Mouse (Mus musculus) liver, embryonic 14.5 days (tissue): ENCODE data around the gene 9930104L06Rik. TPM values are rescaled to one million over a fixed set of nuclear protein-coding genes. Genes with fewer than 3 reads are reported as not detected.
A peak's percentile ranks its signal among the peaks of the same experiment; 100 is the strongest.

Experiments
- ATAC-seq: fragments of 200-750 bp; cut with Nextera tagmentation; 2 replicates; pipeline ENCODE4 v1.8.0; 2017; ENCODE audit warnings: moderate number of reproducible peaks, mild to moderate bottlenecking, moderate library complexity; ENCODE audit not compliant: insufficient read depth
- DNase-seq, 3 experiments: peaks; one replicate each; pipeline ENCODE4 v3.0.0-alpha.2; 2012 to 2013; ENCODE audit warnings: low read depth in 3 of 3, low spot score in 3 of 3
- H3K27ac ChIP-seq: fragments of 300-500 bp; sonication (generic); 2 replicates; pipeline ENCODE4 v1.5.1; 2014; ENCODE audit warnings: moderate library complexity, mild to moderate bottlenecking, control low read depth, inconsistent platforms
- H3K27me3 ChIP-seq: fragments of 300-500 bp; sonication (generic); 2 replicates; pipeline ENCODE4 v1.6.1; 2014; ENCODE audit warnings: mild to moderate bottlenecking, low read length, moderate library complexity; ENCODE audit not compliant: control insufficient read depth, insufficient read depth
- H3K36me3 ChIP-seq: fragments of 300-500 bp; sonication (generic); replicated peaks from 2 replicates; pipeline ENCODE4 v1.6.1; 2014; ENCODE audit warnings: low read depth; ENCODE audit not compliant: control insufficient read depth, insufficient read depth
- H3K4me1 ChIP-seq, 2 experiments: fragments of 200-500 bp in 1 of 2; fragments of 300-500 bp in 1 of 2; sonication (generic) in 1 of 2; replicated peaks; 2 replicates each; pipeline ENCODE4 v1.6.1; 2012 to 2014; ENCODE audit warnings: antibody characterized with exemption in 1 of 2, inconsistent platforms in 1 of 2, low read length in 1 of 2; ENCODE audit not compliant: control insufficient read depth in 2 of 2, insufficient read depth in 2 of 2
- H3K4me2 ChIP-seq: fragments of 300-500 bp; sonication (generic); 2 replicates; pipeline ENCODE4 v1.6.1; 2014; ENCODE audit warnings: low read depth, mild to moderate bottlenecking, control low read depth, moderate library complexity
- H3K4me3 ChIP-seq, 2 experiments: fragments of 200-500 bp in 1 of 2; fragments of 300-500 bp in 1 of 2; sonication (generic) in 1 of 2; 2 replicates each; pipeline ENCODE4 v1.5.1; 2012 to 2014; ENCODE audit warnings: low read depth in 2 of 2, low read length in 2 of 2, mild to moderate bottlenecking in 2 of 2, control low read depth in 1 of 2, inconsistent platforms in 1 of 2, moderate library complexity in 1 of 2; ENCODE audit not compliant: insufficient read depth in 1 of 2
- H3K9ac ChIP-seq: fragments of 300-500 bp; sonication (generic); replicated peaks from 2 replicates; pipeline ENCODE4 v1.6.1; 2014; ENCODE audit warnings: mild to moderate bottlenecking, control low read depth, moderate library complexity
- H3K9me3 ChIP-seq: fragments of 300-500 bp; sonication (generic); 2 replicates; pipeline ENCODE4 v1.6.1; 2016; ENCODE audit warnings: low read length, mixed read lengths; ENCODE audit not compliant: control insufficient read depth
- CTCF ChIP-seq: IDR thresholded peaks from 2 replicates; pipeline ENCODE4 v1.5.1; 2016; ENCODE audit warnings: antibody characterized with exemption, low read depth, control low read depth
- EP300 ChIP-seq: IDR thresholded peaks from 2 replicates; pipeline ENCODE4 v1.6.1; 2016; ENCODE audit warnings: antibody characterized with exemption, low read depth
- WGBS: fragments of 180-500 bp; shearing (Covaris S2); extraction: QIAGEN DNeasy Blood & Tissue Kit; methylation state at CpG from one replicate; pipeline ENCODE4 v1.1.7; 2014; ENCODE audit not compliant: insufficient replicate concordance; 5-methylcytosine and 5-hydroxymethylcytosine counted together
- polyA plus RNA-seq, 2 experiments: library from polyadenylated mRNA; depleted of rRNA in 1 of 2; stranded (reverse) in 1 of 2; unstranded in 1 of 2; fragments of >200 nt; fragmentation: Nextera tagmentation in 1 of 2; extraction: Ambion mirVana in 1 of 2; gene quantifications; 2 replicates each; pipeline versions ENCODE4 v1.2.1 to v1.2.3; 2012 to 2014

Gene 9930104L06Rik
- polyA plus RNA-seq, 2 experiments, result 0.94 to 5.8 TPM

DNA sequence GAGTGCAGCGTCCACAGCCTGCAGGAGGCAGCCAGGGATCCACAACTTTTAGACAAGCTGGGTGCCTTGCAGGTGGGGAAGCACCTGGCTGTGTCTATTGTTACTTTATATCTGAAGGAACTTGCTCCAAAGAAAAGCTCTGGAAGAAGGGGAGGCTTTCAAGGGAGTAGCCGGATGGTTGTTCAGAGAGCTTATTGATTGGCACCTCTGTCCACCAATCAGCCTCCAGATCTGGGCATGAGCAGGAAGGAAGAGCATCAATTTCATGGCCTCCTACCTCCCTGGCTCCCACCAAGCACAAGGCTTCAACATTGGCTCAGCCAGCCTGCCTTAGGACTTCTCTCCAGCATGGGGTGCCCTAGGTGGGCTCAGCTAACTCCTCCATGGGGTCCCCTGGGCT lies 36.4 kb downstream of the 9930104L06Rik start:
- no peak overlapping the region for H3K9ac ChIP-seq
- H3K27ac ChIP-seq, result no peak overlapping the region
- no peaks in the 10 kb centered on the region; the same call in 1 of the 2 replicates for H3K27me3 ChIP-seq
- H3K36me3 ChIP-seq, result no peaks in the 10 kb centered on the region
- no peaks in the 10 kb centered on the region for H3K4me1 ChIP-seq
- H3K9me3 ChIP-seq, result no peaks in the 10 kb centered on the region
- no peak overlapping the region for H3K4me3 ChIP-seq
- H3K4me2 ChIP-seq, result no peak overlapping the region
- ATAC-seq, result no peak
- 37% methylated on average over 2 of the region's 2 CpGs for WGBS
- peak in 1 of 3 experiments; percentile 13 for DNase-seq
- TF ChIP-seq EP300 (no peak), CTCF (no peak)

DNA sequence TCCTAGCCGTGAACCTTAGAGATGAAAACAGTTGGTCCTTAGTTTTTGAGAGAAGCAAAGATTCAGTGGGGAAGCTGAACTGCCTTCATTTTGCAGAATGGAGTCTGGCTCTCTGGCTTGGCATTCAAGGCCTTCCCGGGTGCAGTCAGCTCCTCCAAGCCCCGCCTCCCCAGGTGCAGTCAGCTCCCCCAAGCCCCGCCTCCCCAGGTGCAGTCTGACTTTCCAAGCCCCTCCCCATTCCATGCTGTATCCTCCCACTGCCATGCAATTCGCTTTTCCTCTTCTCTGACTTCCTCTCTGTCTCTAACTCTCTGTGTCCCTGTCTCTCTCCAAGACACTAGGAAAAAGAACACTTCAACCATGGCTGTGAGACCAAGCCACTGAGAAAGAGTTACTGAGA lies 41.4 kb downstream of the 9930104L06Rik start:
- H3K9ac ChIP-seq, result no peak overlapping the region
- H3K27ac ChIP-seq, result no peak overlapping the region
- H3K4me1 ChIP-seq, result no peaks in the 10 kb centered on the region
- peaks cover 3% of the 10 kb centered on the region for H3K27me3 ChIP-seq
- no peak overlapping the region for H3K4me2 ChIP-seq
- no peaks in the 10 kb centered on the region for H3K36me3 ChIP-seq
- no peak for ATAC-seq
- TF ChIP-seq CTCF (no peak), EP300 (no peak)
- DNase-seq, result no peak
- H3K4me3 ChIP-seq, result no peak overlapping the region
- WGBS, result 11% methylated on average over 5 of the region's 5 CpGs
- H3K9me3 ChIP-seq, result no peaks in the 10 kb centered on the region

DNA sequence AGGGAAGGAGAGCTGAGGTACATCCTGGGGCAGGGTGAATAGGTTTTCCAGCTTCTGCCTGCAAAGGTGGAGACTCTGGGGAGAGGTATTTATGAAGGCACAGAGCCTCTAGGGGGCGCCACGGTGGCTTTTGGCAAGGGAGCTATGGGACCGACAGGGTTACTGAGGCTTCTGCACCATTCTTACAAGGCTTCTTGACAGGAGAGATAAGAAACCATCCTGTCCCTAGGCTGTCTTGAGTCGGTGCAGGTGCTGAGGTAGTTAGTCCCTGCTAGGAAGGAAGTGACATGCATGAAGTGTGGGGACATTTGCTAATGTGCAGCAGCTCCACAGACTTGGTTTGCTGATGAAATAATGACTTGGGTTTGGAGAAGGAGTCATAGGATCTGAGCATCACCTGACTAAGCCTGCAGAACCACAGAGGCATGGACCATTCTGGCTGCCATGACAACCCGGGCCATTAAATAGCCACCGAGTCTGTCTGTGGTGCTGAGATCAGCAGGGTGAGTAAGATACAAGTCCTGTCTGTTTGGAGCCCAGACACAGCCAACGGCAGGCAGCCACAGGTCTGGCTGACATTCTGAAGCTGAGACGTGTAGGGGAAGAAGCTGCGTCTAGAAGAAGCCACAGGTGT lies 47.2 kb downstream of the 9930104L06Rik start:
- no peak overlapping the region for H3K4me2 ChIP-seq
- DNase-seq (peak in 2 of 3 experiments; percentile 11 to 22), ATAC-seq (no peak)
- H3K4me1 ChIP-seq, result no peaks in the 10 kb centered on the region
- TF ChIP-seq EP300, result no peak
- TF ChIP-seq CTCF, result peak; percentile 57
- no peak overlapping the region for H3K27ac ChIP-seq
- whole genome bisulfite sequencing, result 17% methylated on average over 9 of the region's 9 CpGs
- H3K9me3 ChIP-seq, result no peaks in the 10 kb centered on the region
- H3K9ac ChIP-seq, result no peak overlapping the region
- H3K4me3 ChIP-seq, result no peak overlapping the region
- no peaks in the 10 kb centered on the region for H3K36me3 ChIP-seq
- peaks cover 61% of the 10 kb centered on the region for H3K27me3 ChIP-seq

DNA sequence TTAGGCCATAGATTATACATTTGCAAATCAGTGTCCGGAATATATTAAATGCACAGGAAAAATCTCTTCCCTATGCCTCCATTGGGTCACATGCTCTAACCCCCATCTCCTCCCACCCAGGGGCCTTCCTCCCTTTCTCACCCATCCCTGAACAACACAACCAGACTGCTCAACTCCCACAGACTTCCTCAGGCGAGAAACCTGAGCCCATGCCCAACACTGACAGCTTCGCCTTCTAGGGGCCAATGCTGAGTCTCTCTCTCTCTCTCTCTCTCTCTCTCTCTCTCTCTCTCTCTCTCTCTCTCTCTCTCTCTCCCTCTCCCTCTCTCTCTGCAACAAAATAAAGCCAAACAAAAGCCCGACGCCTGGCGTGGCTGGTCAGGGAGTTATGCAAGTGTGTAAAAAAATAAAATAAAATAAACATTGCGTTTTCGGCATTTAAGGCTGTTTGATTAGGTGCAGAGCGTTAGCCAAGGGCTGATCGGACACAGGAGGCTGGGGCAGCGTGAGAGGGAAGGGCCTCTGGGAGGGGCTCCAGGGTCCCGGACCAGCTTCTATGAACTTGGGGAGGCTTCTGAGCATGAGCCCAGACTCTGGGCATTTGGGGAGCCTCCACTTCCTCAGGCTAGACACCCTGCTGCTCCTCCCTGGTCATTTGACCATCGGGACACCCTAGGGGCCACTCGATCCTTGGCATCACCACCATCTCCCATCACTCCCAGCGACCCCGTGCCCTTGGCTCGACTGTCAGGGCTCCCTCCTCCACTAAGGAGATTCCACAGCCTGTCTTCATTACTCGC lies 48.2 kb downstream of the 9930104L06Rik start:
- TF ChIP-seq CTCF (no peak), EP300 (no peak)
- no peaks in the 10 kb centered on the region for H3K9me3 ChIP-seq
- WGBS, result 12% methylated on average over 18 of the region's 18 CpGs
- ATAC-seq (no peak), DNase-seq (no peak)
- peaks cover 71% of the 10 kb centered on the region for H3K27me3 ChIP-seq
- no peak overlapping the region for H3K4me3 ChIP-seq
- no peak overlapping the region for H3K27ac ChIP-seq
- H3K4me2 ChIP-seq, result no peak overlapping the region
- no peaks in the 10 kb centered on the region for H3K36me3 ChIP-seq
- H3K9ac ChIP-seq, result no peak overlapping the region
- H3K4me1 ChIP-seq, result no peaks in the 10 kb centered on the region
